Mouse (Mus musculus) lung, postnatal 0 days (tissue): ENCODE measurements around the gene Anks1. TPM values are rescaled to one million over a fixed set of nuclear protein-coding genes. Genes with fewer than 3 reads are reported as not detected.
A peak's percentile ranks its signal among the peaks of the same experiment; 100 is the strongest.

ENCODE experiments used
- ATAC-seq: fragments of 200-750 bp; cut with Nextera tagmentation; 2 replicates; pipeline ENCODE4 v1.8.0; 2017; ENCODE audit warnings: moderate library complexity
- DNase-seq: peaks from one replicate; pipeline ENCODE4 v3.0.0-alpha.2; 2016; ENCODE audit warnings: low spot score
- H3K27ac ChIP-seq: fragments of 300-500 bp; sonication (generic); 2 replicates; pipeline ENCODE4 v1.5.1; 2014; ENCODE audit warnings: antibody characterized with exemption, mild to moderate bottlenecking, low read length, mixed read lengths
- H3K27me3 ChIP-seq: fragments of 300-500 bp; sonication (generic); replicated peaks from 2 replicates; pipeline ENCODE4 v1.6.1; 2014; ENCODE audit warnings: low read length, mixed read lengths; ENCODE audit not compliant: insufficient read depth
- H3K36me3 ChIP-seq: fragments of 300-500 bp; sonication (generic); 2 replicates; pipeline ENCODE4 v1.6.1; 2014; ENCODE audit warnings: low read length, mixed read lengths; ENCODE audit not compliant: insufficient read depth
- H3K4me1 ChIP-seq: fragments of 300-500 bp; sonication (generic); 2 replicates; pipeline ENCODE4 v1.6.1; 2014; ENCODE audit warnings: antibody characterized with exemption, low read depth, low read length, mixed read lengths; ENCODE audit not compliant: insufficient read depth
- H3K4me2 ChIP-seq: fragments of 300-500 bp; sonication (generic); replicated peaks from 2 replicates; pipeline ENCODE4 v1.6.1; 2014; ENCODE audit warnings: low read depth, mild to moderate bottlenecking, low read length, moderate library complexity, mixed read lengths
- H3K4me3 ChIP-seq: fragments of 300-500 bp; sonication (generic); 2 replicates; pipeline ENCODE4 v1.5.1; 2014; ENCODE audit warnings: low read depth, low read length
- H3K9ac ChIP-seq: fragments of 300-500 bp; sonication (generic); replicated peaks from 2 replicates; pipeline ENCODE4 v1.6.1; 2014; ENCODE audit warnings: low read depth, mild to moderate bottlenecking
- H3K9me3 ChIP-seq: fragments of 300-500 bp; sonication (generic); 2 replicates; pipeline ENCODE4 v1.6.1; 2016; ENCODE audit warnings: low read length, mixed read lengths
- CTCF ChIP-seq: IDR thresholded peaks from 2 replicates; pipeline ENCODE4 v1.5.1; 2016; ENCODE audit warnings: antibody characterized with exemption, mild to moderate bottlenecking
- EP300 ChIP-seq: IDR thresholded peaks from 2 replicates; pipeline ENCODE4 v1.6.1; 2016; ENCODE audit warnings: antibody characterized with exemption, mild to moderate bottlenecking, control low read depth
- WGBS: fragments of 180-500 bp; shearing (Covaris S2); extraction: QIAGEN DNeasy Blood & Tissue Kit; methylation state at CpG from one replicate; pipeline ENCODE4 v1.1.7; 2014; 5-methylcytosine and 5-hydroxymethylcytosine counted together
- polyA plus RNA-seq: library from polyadenylated mRNA; unstranded; fragments of >200 nt; fragmentation: Nextera tagmentation; extraction: Ambion mirVana; gene quantifications from 2 replicates; pipeline ENCODE4 v1.2.1, GENCODE M21; 2015

Anks1 gene
- polyA plus RNA-seq, 1 experiment from 2014 or later: 25.4 TPM

DNA sequence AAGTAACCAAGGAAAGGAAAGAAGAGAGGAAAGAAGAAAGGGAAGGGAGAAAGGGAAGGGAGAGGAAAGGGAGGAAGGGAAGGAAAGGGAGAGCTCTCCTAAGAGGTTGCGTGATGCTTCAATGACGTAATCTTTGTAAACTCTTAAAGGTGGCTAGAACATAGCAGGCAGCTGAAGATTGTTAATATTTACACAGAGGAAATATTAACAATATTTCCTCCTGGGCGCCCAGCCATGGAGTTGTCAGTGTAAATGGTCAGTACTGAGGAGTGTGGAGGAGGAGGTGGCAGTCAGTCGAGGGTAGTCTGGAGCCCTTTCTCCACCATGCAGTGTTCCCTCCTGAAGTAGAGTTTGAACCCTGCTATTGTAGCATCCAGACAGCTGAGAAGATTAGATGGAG lies 15.9 kb downstream of the Anks1 start:
- H3K36me3 ChIP-seq: no peaks in the 10 kb centered on the region
- no peaks in the 10 kb centered on the region for H3K9me3 ChIP-seq
- no peak overlapping the region for H3K4me2 ChIP-seq
- ATAC-seq: peak; percentile 88
- peak; percentile 90 for DNase-seq
- peaks cover 32% of the 10 kb centered on the region; the same call in 1 of the 2 replicates for H3K4me1 ChIP-seq
- H3K9ac ChIP-seq: no peak overlapping the region
- peak overlapping the region; percentile 69 for H3K27ac ChIP-seq
- no peak overlapping the region for H3K4me3 ChIP-seq
- H3K27me3 ChIP-seq: no peaks in the 10 kb centered on the region
- TF ChIP-seq CTCF (no peak), EP300 (peak; percentile 98)
- WGBS: 7% methylated on average over 4 of the region's 4 CpGs

DNA sequence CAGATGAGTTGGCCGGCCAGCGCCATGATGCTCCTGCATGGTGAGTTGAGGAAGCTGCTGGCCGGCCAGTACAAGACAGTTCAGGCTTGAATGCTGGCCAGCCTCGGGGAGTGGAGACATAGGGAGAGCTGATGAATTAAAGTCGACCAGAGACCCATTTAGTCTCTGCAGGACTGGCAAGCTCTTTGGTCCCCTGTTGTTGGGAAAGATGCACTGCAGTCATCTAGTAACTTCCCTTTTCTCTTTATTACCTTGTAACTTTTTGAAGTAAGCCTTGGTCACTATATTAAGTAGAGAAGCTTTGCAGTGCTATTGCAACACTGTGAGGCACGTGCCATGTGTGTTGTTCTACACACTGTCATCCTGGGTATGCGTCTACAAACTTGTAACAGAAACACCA lies 16.4 kb downstream of the Anks1 start:
- peak; percentile 53 for ATAC-seq
- peaks cover 32% of the 10 kb centered on the region; the same call in 1 of the 2 replicates for H3K4me1 ChIP-seq
- WGBS: 30% methylated on average over 7 of the region's 7 CpGs

DNA sequence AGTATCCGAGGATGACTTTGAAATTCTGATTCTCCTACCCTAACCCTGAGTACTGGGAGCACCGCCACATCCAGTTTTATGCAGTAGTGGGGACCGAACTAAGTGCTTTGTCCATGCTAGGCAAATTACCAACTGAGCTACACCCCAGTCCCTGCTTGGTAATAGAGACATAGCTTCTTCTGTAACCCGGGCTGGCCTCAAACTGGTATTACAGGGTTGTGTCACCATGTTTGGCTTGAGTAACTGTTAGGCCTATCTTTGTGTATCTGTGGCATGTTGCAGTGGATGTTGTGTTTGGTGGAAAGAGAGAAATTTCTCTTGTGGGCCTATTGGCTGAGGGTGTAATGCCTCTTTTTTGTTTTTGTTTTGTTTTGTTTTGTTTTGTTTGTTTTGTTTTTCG lies 21.2 kb downstream of the Anks1 start:
- TF ChIP-seq EP300: no peak
- no peak for TF ChIP-seq CTCF
- Histone ChIP-seq H3K4me1 (peaks cover 23% of the 10 kb centered on the region; the same call in 1 of the 2 replicates), H3K9ac (no peak overlapping the region), H3K36me3 (no peaks in the 10 kb centered on the region), H3K27me3 (no peaks in the 10 kb centered on the region), H3K4me2 (no peak overlapping the region), H3K4me3 (no peak overlapping the region), H3K27ac (no peak overlapping the region), H3K9me3 (no peaks in the 10 kb centered on the region)
- 80% methylated on average over 5 of the region's 5 CpGs for WGBS
- no peak for DNase-seq
- ATAC-seq: no peak

More for the DNA sequence above, 16.4 kb downstream of the Anks1 start:
- H3K9me3 ChIP-seq: no peaks in the 10 kb centered on the region
- no peak overlapping the region for H3K9ac ChIP-seq
- H3K27ac ChIP-seq: peak overlapping the region; percentile 69
- H3K4me3 ChIP-seq: no peak overlapping the region
- TF ChIP-seq CTCF (peak; percentile 49), EP300 (no peak)
- no peaks in the 10 kb centered on the region for H3K27me3 ChIP-seq
- no peaks in the 10 kb centered on the region for H3K36me3 ChIP-seq
- peak; percentile 70 for DNase-seq
- H3K4me2 ChIP-seq: no peak overlapping the region

DNA sequence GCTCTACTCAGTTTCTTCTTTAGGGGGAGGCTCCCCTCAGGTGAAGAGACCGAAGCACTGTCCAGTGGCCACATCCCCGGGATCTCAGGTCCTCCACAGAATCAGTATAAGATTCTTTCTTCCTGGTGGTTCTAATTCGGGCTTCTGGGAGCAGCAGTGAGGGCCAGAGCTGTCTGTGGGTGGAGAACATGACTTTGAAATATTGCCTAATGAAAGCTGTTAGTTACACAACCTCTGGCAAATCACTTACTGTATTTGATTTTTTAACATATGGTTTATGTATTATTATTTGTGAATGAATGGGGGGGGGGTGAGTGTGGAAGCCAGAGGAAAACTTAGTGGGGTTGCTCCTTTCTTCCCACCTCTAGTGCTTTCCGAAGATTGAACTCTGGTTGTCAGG lies 22.7 kb downstream of the Anks1 start:
- TF ChIP-seq EP300: peak; percentile 21; the same call in 1 of the 2 replicates
- TF ChIP-seq CTCF: no peak
- no peaks in the 10 kb centered on the region for H3K9me3 ChIP-seq
- H3K9ac ChIP-seq: no peak overlapping the region
- no peak overlapping the region; the same call in 1 of the 2 replicates for H3K27ac ChIP-seq
- DNase-seq (peak; percentile 77), ATAC-seq (peak; percentile 26; the same call in 1 of the 2 replicates)
- peaks cover 16% of the 10 kb centered on the region; the same call in 1 of the 2 replicates for H3K4me1 ChIP-seq
- H3K4me2 ChIP-seq: no peak overlapping the region
- H3K4me3 ChIP-seq: no peak overlapping the region
- H3K36me3 ChIP-seq: no peaks in the 10 kb centered on the region
- WGBS: 54% methylated on average over 4 of the region's 4 CpGs
- H3K27me3 ChIP-seq: no peaks in the 10 kb centered on the region

DNA sequence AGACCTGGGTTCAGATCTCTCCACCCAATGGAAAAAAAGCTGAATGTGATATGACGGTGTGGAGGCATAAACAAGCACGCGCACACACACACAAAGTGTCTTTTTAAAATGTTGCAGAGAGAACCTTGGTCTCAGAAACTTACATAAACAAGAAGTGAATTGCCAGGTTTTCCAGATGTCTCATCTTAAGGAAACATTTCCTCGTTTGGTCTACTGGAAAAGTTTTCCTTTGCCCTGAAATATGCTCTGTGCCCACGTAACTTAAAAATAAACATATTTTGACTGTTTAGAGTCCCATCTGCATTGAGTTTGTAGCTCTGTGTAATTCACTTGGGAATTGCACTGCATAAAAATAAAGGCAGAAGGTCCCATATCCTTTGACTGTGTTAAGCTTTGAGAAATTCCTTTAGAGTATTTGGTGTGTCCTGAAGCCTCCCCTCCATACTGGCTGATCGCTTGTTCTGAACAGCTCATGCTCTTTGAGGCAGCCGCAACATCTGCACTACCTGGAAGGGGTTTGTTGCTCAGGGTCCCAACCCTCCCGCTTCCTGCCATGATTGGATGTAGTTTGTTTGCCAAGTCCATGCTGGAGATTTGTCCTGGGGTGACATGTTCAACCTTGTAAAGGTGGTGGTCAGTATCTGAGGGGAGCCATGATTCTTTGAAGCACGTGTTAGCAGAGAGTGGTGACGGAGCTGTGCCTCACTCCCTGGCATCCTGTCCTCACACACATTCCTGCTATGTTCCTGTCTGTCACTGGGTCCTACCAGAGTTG lies 25.2 kb downstream of the Anks1 start:
- WGBS: 71% methylated on average over 10 of the region's 10 CpGs
- H3K4me3 ChIP-seq: no peak overlapping the region
- H3K4me2 ChIP-seq: no peak overlapping the region
- peak; percentile 60 for DNase-seq
- peaks cover 36% of the 10 kb centered on the region; the same call in 1 of the 2 replicates for H3K4me1 ChIP-seq
- no peaks in the 10 kb centered on the region for H3K36me3 ChIP-seq
- peak overlapping the region; percentile 44; the same call in 1 of the 2 replicates for H3K27ac ChIP-seq
- H3K9ac ChIP-seq: no peak overlapping the region
- no peak for ATAC-seq
- no peaks in the 10 kb centered on the region for H3K9me3 ChIP-seq
- TF ChIP-seq CTCF (no peak), EP300 (no peak)
- H3K27me3 ChIP-seq: no peaks in the 10 kb centered on the region

DNA sequence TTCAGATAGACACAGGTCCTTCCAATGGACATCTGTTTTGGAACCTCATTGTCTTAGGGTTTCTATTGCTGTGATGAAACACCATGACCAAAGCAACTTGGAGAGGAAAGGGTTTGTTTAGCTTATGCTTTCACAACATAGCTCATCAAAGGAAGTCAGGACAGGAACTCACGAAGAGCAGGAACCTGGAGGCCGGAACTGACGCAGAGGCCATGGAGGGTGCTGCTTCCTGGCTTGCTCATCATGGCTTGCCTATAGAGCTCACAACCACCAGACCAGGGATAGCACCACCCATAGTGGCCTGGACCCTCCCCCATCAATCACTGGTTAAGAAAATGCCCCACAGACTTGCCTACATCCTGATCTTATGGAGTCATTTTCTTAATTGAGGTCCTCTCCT lies 26.0 kb downstream of the Anks1 start:
- 54% methylated on average over 3 of the region's 3 CpGs for WGBS
- DNase-seq (peak; percentile 71), ATAC-seq (peak; percentile 63)
- H3K36me3 ChIP-seq: no peaks in the 10 kb centered on the region
- H3K4me2 ChIP-seq: no peak overlapping the region
- TF ChIP-seq CTCF (no peak), EP300 (peak; percentile 92)
- H3K27me3 ChIP-seq: no peaks in the 10 kb centered on the region
- no peak overlapping the region; the same call in 1 of the 2 replicates for H3K27ac ChIP-seq
- no peak overlapping the region for H3K9ac ChIP-seq
- H3K9me3 ChIP-seq: no peaks in the 10 kb centered on the region
- H3K4me3 ChIP-seq: no peak overlapping the region
- H3K4me1 ChIP-seq: peaks cover 36% of the 10 kb centered on the region; the same call in 1 of the 2 replicates
